Mouse (Mus musculus): ENCODE data around the gene Elp6. TPM values are rescaled to one million over a fixed set of nuclear protein-coding genes. Genes with fewer than 3 reads are reported as not detected.

Elp6 gene
- total and polyA plus RNA-seq, 2 experiments from 2014 or later = 27.5 to 35.2 TPM

DNA sequence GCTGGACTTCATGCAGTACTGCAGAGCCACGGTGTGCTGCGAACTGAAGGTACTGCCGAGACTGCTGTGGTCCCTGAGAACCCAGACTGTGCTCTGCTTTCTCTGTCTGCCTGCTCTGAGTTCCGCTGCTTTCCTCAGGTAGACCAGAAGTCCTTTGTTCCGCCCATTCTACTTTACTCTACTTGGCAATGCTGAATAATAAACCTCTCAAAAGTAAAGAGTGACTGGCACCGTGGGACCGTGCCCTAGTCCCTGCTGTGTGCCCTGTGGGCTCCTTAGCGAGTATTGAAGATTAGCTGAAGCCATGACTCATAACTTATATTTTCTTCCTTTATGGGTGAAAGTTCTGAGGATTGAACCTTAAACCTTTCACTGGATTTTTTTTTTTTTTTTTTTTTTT lies 10.9 kb downstream of the Elp6 start:
- Histone ChIP-seq H3K27ac (ENCODE audit: low read depth, low read length) (no peak overlapping the region), H3K9me3 (ENCODE audit: low read length) (no peaks in the 10 kb centered on the region), H3K9ac (no peak overlapping the region), H3K27me3 (ENCODE audit: insufficient read depth, low read length) (no peaks in the 10 kb centered on the region), H3K36me3 (ENCODE audit: insufficient read depth) (peaks cover 56% of the 10 kb centered on the region), H3K4me2 (ENCODE audit: low read depth) (no peak overlapping the region), H3K4me1 (ENCODE audit: insufficient read depth) (no peaks in the 10 kb centered on the region), H3K4me3 (ENCODE audit: low read depth, low read length) (no peak overlapping the region)
- WGBS = 96% methylated on average over 8 of the region's 8 CpGs
- DNase-seq (no peak), ATAC-seq (no peak)
- no peak for TF ChIP-seq CTCF (IDR thresholded peaks at IDR 0.05; ENCODE audit: low read depth)

- TF ChIP-seq CTCF (IDR thresholded peaks at IDR 0.05; ENCODE audit: low read depth) = no peak
- Histone ChIP-seq H3K27me3 (ENCODE audit: insufficient read depth, low read length) (no peaks in the 10 kb centered on the region), H3K36me3 (ENCODE audit: insufficient read depth) (peaks cover 57% of the 10 kb centered on the region), H3K4me2 (ENCODE audit: low read depth) (no peak overlapping the region), H3K4me1 (ENCODE audit: insufficient read depth) (no peaks in the 10 kb centered on the region), H3K9me3 (ENCODE audit: low read length) (no peaks in the 10 kb centered on the region), H3K4me3 (ENCODE audit: low read depth, low read length) (no peak overlapping the region), H3K9ac (no peak overlapping the region), H3K27ac (ENCODE audit: low read depth, low read length) (no peak overlapping the region)
- ATAC-seq (no peak), DNase-seq (no peak)
- 98% methylated on average over 8 of the region's 8 CpGs for WGBS
Measured at GRCm38 (mm10) chr9:110316503-110316902, 11.5 kb downstream of the Elp6 start.

- H3K4me1 ChIP-seq (ENCODE audit: insufficient read depth) = no peaks in the 10 kb centered on the region
- no peak overlapping the region for H3K27ac ChIP-seq (ENCODE audit: low read depth, low read length)
- H3K4me3 ChIP-seq (ENCODE audit: low read depth, low read length) = no peak overlapping the region
- no peak for ATAC-seq
- no peak for DNase-seq
- no peaks in the 10 kb centered on the region for H3K9me3 ChIP-seq (ENCODE audit: low read length)
- H3K9ac ChIP-seq = no peak overlapping the region
- H3K4me2 ChIP-seq (ENCODE audit: low read depth) = no peak overlapping the region
- TF ChIP-seq CTCF (IDR thresholded peaks at IDR 0.05; ENCODE audit: low read depth) = no peak
- H3K27me3 ChIP-seq (ENCODE audit: insufficient read depth, low read length) = no peaks in the 10 kb centered on the region
- H3K36me3 ChIP-seq (ENCODE audit: insufficient read depth) = peaks cover 36% of the 10 kb centered on the region
- 82% methylated on average over 10 of the region's 10 CpGs for WGBS
Measured at GRCm38 (mm10) chr9:110320769-110321168, 15.8 kb downstream of the Elp6 start.

DNA sequence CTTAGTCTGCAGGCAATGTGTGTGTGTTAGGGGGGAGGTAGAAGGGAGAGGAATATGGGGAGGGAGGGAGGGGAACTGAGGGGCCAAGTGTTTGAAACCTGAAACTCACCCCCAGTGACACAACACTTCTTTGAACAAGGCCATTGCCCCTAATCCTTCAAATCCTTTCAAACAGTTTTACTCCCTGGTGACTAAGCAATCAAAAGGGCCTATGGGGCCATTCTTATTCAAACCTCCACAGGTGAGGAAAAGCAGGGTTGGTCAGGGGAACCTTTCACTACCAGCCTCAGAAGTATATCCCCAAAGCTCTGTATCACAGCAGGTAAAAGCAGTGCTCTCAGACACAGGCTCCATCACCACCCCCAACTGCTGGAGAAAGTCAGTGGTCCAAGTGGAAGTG lies 18.0 kb downstream of the Elp6 start:
- Histone ChIP-seq H3K27me3 (ENCODE audit: insufficient read depth, low read length) (no peaks in the 10 kb centered on the region), H3K4me1 (ENCODE audit: insufficient read depth) (no peaks in the 10 kb centered on the region), H3K36me3 (ENCODE audit: insufficient read depth) (peaks cover 30% of the 10 kb centered on the region), H3K27ac (ENCODE audit: low read depth, low read length) (no peak overlapping the region), H3K4me2 (ENCODE audit: low read depth) (no peak overlapping the region), H3K9me3 (ENCODE audit: low read length) (no peaks in the 10 kb centered on the region), H3K4me3 (ENCODE audit: low read depth, low read length) (no peak overlapping the region), H3K9ac (no peak overlapping the region)
- TF ChIP-seq CTCF (IDR thresholded peaks at IDR 0.05; ENCODE audit: low read depth) = no peak
- DNase-seq = no peak
- no peak for ATAC-seq

GRCm38 (mm10) chr9:110324181-110324580 lies 19.2 kb downstream of the Elp6 start:
- Histone ChIP-seq H3K4me3 (ENCODE audit: low read depth, low read length) (no peak overlapping the region), H3K4me2 (ENCODE audit: low read depth) (no peak overlapping the region), H3K9ac (no peak overlapping the region), H3K27me3 (ENCODE audit: insufficient read depth, low read length) (no peaks in the 10 kb centered on the region), H3K4me1 (ENCODE audit: insufficient read depth) (no peaks in the 10 kb centered on the region), H3K36me3 (ENCODE audit: insufficient read depth) (peaks cover 20% of the 10 kb centered on the region), H3K27ac (ENCODE audit: low read depth, low read length) (no peak overlapping the region), H3K9me3 (ENCODE audit: low read length) (no peaks in the 10 kb centered on the region)
- WGBS = 91% methylated on average over 1 of the region's 1 CpGs
- ATAC-seq (no peak), DNase-seq (no peak)
- no peak for TF ChIP-seq CTCF (IDR thresholded peaks at IDR 0.05; ENCODE audit: low read depth)

DNA sequence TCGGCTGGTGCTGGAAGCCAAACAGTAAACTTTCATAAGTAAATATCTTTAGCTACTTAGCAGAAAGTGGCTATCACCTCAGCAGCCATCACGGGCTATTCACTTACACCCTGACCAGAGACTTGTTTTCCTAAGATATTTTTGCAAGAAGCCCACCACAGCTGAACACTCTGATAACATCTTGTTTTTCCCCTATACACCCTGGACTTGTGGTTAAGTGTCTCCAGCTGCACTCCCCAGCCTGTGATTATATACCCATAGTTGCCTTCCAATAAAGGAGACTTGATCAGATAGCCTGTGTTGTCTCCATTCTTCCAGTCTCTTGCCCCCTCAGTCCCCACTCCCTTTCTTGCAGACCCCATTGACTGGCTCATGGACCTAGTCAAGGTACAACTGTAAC lies 23.2 kb downstream of the Elp6 start:
- no peaks in the 10 kb centered on the region for H3K36me3 ChIP-seq (ENCODE audit: insufficient read depth)
- DNase-seq (no peak), ATAC-seq (no peak)
- no peaks in the 10 kb centered on the region for H3K27me3 ChIP-seq (ENCODE audit: insufficient read depth, low read length)
- H3K9ac ChIP-seq = no peak overlapping the region
- WGBS = 88% methylated on average over 2 of the region's 2 CpGs
- no peak overlapping the region for H3K4me3 ChIP-seq (ENCODE audit: low read depth, low read length)
- no peaks in the 10 kb centered on the region for H3K4me1 ChIP-seq (ENCODE audit: insufficient read depth)
- no peak overlapping the region for H3K27ac ChIP-seq (ENCODE audit: low read depth, low read length)
- H3K4me2 ChIP-seq (ENCODE audit: low read depth) = no peak overlapping the region
- H3K9me3 ChIP-seq (ENCODE audit: low read length) = no peaks in the 10 kb centered on the region
- no peak for TF ChIP-seq CTCF (IDR thresholded peaks at IDR 0.05; ENCODE audit: low read depth)

DNA sequence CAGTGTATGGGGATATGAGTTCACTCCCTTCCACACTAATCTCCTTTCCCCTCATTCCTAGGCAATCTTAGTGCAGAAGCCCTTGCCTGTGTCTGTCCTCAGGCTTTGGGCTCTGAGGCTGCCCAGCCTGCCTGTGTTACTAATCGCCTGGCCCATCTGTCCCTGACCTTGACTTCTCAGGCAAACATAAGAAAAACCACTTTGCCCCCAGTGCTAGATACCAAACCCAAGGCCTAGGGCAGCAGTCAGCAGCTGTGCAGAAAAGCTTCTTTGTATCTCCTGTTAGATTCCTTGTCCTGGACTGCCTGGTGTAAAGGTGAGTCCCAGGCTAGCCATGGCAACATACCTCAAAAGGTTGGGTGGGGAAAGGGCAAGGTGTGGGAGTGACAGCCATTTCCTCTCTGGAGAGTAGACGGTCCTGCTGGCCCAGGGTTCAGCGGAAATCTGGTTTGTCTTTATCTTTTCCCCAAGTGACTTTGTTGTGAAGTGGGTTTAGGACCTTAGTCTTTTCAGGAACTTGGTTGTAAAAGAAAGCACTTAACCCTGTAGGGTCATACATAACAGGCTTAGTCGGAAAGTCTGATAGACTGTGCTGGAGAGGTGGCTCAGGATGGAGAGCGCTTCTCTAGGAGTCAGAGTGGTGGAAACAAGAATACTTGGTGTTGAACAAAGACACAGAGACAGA lies 24.1 kb downstream of the Elp6 start:
- Histone ChIP-seq H3K36me3 (ENCODE audit: insufficient read depth) (no peaks in the 10 kb centered on the region), H3K4me2 (ENCODE audit: low read depth) (no peak overlapping the region), H3K27ac (ENCODE audit: low read depth, low read length) (no peak overlapping the region), H3K9me3 (ENCODE audit: low read length) (no peaks in the 10 kb centered on the region), H3K4me1 (ENCODE audit: insufficient read depth) (no peaks in the 10 kb centered on the region), H3K9ac (no peak overlapping the region), H3K27me3 (ENCODE audit: insufficient read depth, low read length) (no peaks in the 10 kb centered on the region), H3K4me3 (ENCODE audit: low read depth, low read length) (no peak overlapping the region)
- 72% methylated on average over 5 of the region's 5 CpGs for WGBS
- DNase-seq = no peak
- ATAC-seq = no peak
- TF ChIP-seq CTCF (IDR thresholded peaks at IDR 0.05; ENCODE audit: low read depth) = no peak

Measured in forebrain, postnatal 0 days (tissue).